Mouse (Mus musculus) heart, adult 9 months (tissue): ENCODE measurements around the gene Gbx2.

Experiments used
- DNase-seq, 2 experiments: peaks; one replicate each; pipeline ENCODE4 v3.0.0; 2022; ENCODE audit warnings: low spot score in 2 of 2

The Gbx2 gene

DNA sequence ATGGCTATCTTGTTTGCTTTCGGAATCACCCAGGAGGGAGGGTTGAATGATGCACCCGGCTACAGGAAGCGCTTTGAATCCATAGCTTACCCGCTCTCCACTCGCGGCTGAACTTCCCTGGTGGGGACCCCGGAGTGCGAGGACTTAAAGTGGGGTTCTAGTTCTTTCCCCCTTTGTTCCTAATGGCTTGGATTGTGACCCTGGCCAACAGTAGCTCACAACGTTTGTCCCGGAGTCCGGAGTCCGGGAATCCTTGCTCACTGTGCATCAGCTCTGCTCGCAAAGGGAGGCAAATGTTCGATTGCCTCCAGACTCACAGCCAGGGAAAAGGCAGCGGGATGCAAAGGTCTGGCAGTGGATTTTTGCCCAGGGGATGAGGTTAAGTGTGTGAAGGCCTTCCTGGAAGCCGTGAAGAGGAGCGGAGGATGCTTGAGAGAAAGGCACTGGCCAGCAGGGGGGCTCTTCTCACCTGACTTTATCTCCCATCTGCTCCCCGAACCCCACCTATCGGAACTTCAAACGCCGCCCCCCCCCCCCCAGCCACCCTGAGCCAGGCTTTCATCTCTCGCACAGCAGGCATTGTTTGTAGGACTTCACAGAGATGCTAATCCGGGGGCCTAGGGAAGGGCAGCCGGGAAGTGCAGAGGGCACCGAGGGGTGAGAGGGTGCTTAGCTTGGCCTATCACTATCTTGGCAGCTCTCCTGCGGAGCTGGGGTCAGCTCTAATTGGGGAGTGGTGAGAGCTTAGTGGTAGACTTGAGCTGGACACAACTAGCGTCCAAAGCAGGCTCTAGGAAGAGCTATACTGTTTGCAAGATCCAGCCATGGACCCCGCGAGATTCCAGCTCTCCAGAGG is 4.7 kb upstream of the Gbx2 start:
- DNase-seq, result no peak

DNA sequence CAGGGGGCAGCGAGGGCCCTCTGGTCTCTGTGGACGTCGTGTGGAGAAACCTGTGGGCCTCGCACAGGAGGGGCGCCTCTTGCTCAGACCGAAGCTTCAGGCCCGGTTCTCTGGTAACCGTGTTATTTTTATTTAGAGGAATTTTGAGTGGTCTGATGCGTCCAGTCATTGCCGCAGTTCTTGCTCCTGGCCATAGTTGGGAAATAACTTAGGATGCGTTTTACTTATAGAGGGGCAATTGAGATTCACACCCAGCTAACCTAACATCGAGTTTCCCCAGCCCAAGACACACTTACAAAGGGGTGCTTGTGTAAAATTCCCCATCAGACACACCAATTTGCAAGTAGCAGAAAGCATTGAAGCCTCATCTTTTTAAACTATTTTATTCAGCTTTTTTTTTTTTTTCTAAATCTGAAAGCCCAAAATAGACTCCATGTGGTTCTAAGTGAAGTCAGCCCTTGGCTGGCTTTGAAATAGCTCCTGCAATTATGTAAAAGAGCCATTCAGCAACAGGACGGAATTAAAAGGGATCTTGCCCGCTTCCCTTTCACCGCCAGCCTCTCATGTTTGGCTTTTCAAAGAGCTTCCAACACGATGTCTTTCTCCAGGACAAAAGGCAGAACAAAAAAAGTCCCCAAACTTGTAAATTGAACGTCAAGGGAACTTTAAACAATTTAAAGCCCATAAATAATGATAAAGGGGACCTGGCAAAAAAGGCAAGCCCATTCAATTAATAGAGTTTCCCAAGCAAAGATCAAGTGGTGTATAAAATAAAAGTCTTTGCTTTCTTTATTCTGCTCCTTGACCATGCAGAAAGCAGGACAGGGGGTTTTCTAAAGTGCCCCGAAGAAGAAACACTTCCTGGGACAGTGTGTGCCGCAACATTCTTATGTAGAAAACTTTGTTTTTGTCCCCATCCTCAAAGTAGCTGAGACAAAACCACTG is 3.6 kb upstream of the Gbx2 start:
- no peak for DNase-seq

DNA sequence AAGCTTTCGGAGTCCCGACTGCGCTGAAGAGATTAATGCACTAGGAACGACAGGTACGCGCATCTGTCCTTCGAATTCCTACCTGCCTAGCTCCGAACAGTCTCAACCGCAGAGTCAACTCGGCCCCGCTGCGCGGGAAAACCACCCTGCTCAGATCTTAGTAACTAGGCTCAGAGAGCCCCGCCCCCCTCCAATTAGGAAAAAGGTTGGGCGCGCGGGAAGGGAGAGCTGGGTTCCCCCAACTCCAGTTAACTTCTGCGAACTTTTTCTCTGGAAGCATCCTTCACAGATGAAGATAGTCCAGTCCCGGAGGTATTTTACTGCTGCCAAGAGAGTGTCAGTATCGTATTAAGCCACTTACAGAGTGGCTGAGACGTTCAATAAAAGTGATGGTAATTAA is 2.8 kb upstream of the Gbx2 start:
- DNase-seq, result no peak

DNA sequence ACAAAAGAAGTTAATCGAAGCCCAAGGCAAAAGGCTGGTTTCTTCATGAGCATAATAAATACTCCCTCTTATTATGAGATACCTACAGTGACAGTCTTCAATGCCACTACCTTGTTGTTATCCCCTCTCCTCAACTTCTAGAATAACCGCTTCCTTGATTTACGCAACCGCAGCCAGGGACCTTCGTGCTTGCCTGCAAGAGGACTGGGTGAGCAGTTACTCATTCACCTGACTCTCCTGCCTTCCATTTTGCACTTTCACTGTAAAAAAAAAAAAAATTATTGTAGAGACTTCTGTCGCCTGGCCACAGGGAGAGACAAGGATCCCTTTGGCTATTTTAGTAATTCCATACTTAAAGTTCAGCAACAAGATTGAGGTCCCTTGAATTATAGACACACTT is 2.0 kb upstream of the Gbx2 start:
- no peak for DNase-seq

DNA sequence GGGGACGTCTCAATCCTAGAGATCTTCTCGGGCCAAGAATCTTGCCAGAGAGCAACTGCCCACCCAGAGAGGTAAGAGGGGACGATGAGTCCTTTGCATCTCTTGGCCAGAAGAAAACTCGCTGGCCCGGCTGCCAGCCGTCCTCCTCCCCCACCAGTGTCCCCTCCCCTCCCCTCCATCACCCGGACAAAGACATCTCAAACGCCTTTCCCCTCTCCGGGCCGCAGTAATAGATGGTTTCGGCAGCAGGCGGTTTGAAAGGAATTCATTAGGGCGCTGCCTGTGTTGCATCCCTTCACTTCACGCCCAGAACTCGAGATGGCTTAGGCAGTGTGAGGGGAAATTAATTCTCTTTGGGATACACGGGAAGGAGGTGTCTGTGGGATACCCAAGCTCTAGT is 1.6 kb upstream of the Gbx2 start:
- DNase-seq, result no peak

DNA sequence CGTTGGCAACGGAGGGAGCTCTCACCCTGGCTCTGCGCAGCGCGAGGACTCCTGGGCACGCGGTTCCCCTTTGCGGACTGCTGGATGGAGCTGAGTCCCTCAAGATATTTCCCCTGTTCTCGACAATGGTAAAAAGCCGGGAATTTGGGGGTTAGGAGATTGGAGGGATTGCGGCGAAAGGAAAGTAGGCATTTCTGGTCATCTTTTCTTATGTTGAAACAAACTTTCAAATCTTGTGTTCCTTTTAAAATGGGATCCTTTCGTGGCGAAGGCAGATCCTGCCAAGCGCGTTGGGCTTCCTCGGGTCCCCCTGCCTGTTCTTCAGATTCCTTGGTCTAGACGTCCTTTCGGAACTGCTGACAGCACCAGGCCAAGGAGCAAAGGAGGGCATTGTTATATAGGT is 1.0 kb upstream of the Gbx2 start:
- no peak for DNase-seq

DNA sequence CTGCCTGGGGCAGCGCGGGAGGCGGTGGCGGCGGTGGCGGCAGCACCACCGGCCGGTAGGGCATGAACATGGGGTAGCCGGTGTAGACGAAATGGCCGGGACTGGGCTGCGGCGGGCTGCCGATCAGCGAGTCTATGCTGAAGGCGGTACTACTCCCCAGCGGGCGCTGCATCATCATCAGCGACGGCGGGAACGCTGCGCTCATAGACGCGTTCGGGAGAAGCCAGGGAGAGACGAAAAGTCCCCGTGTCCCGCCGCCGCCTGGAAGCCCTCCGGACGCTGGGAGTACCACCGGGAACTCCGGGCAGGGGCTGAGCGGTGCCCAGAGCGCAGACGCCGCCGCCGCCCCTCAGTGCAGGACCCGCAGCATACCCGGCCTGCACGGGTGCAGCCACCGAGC is 428 bp downstream of the Gbx2 start:
- DNase-seq, result no peak

DNA sequence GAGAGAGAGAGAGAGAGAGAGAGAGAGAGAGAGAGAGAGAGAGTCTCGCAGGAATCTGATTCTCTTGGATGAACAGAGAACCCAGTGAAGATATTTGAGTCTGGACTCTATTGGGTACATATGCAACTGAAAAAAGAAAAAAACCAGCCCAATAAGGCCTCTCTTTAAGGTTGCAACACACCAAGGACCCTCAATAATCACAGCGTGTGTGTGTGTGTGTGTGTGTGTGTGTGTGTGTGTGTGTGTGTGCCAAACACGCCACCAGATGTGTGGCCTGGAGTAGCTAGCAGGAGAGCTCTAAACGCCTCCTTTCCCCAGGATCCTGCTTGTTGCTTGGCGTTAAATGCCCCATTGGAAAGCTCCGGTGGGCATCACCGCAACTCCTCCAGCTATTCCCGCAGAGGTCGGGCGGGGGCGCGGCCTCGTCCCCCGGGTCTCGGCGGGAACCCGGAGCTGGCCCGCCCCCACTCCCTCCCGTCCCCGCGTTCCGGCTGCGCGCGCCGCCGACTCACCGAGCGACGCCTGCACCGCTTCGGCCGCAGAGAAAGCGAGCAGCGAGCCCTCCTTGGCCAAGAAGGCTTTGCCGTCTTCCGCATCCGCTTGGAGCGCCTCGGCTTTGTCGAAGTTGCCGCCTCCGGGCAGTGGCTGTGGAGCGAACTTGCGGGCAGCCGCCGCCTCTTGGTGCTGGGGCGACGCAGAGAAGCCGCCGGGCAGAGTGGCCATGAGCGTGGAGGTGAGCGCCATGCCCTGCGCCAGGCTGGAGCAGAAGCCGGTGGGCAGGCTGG is 1.1 kb downstream of the Gbx2 start:
- DNase-seq, result no peak

DNA sequence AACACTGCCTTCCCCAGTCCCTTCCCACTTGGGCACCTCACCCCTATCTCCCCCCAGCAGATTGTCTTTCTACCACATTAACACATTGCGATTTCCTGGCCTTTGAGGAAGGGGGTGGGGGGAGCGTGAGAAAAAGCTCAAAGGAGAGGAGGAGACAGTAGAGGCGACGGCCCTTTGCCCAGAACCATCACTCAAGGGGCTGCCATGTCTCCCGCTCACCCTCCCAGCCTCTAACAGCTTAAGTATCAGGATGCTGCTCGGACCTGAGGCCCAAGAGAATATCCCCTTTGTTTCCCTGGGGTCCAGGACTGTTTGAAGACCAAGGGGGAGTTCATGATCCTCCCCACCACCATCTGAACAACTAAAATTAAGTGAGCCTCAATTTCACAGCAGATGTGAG is 1.8 kb downstream of the Gbx2 start:
- no peak for DNase-seq

DNA sequence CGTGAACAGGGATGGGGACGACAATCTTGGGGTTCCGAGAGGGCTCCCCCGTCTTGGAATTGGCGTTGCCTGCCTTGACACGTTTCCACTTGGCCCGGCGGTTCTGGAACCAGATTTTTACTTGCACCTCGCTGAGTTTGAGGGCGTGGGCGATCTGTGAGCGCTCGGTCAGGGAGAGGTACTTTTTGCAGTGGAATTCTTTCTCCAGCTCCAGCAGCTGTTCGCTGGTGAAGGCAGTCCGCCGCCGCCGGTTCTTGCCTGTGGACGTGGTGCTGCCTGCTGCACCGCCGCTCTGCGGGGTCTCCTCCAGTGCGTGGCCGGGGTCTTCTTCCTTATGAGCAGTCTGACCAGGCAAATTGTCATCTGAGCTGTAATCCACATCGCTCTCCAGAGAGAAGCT is 2.3 kb downstream of the Gbx2 start:
- no peak for DNase-seq

DNA sequence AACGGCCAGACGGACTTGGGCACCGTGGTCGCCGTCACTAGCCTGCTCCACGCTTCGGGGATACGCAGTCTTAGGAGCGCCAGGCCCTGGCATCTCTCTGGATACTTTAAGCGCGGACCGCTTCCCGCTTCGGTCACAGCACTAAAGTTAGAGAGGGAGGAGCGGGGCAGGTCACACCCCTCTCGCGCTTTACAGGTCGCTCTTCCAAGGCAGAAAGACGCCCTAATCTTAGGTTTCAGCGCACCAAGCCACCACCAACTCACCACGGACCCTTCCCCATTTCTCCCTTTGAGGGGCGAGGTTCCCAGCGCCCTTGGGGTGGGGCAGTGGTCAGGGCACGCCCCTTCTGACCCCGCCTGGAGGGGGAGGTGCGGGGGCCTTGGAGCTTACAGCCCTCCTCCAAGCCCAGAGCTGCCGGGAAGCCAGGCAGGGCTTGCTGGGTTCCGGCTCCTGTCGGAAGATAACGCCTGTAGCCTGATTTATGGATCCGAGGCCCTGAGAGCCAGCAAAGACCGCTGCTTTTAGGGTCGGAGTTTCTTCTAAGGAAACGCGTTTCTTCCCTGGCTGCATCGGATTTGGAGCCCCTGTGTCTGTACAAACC is 3.8 kb downstream of the Gbx2 start:
- no peak for DNase-seq

DNA sequence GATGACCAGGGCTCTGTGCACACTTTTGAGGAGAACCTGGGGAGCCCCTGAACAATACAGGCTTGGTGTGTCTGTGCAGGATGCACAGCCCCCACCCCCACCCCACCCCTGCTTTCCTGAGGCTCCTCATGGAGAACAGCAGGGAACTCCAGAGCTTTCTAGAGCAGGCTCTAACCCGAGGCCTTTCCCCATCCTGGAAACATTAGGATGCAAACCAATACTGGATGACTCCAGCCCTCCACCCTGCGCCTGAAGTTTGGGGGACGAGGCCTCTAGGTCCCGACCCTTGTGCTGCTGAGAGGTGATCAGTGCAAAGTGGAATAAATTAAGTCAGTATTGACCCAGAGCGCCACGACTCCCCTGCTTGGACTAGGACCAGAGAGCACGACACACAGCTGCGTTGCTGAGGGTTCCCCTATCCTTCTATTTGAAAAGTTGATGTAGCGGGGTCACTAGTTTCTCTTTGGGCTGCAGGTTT is 4.4 kb downstream of the Gbx2 start:
- DNase-seq, result no peak

DNA sequence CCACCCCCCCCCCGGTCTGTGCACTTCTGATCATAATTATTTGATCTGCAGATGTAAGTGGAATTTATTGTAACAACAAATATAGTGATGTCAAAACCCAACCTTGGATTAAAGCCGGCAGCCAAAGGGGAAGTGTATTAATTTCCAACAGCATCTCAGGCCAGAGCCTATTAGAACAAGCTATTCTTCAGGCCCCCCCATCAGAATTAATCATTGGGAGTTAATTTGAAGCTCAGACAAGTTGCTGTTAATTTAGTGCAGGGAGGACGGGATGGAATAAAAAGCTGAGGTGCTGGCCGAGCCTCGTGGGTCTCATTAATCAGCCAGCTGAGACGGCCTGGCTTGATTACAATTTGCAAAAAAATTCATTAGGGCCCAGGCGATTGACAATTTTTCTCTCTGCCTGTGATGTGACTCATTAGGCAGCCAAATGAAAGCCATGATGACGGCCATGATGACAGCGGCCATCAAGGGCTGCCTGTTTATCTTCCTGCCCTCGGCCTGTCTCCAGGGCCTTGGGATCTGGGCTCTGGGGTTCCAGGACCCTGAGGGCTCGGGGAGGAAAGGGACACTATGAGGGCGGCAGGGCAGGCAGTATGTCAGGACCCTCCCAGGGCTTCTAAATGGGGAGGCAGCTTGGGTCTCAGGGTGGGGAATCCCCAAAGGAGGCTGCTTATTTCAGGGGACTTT is 5.3 kb downstream of the Gbx2 start:
- no peak for DNase-seq

DNA sequence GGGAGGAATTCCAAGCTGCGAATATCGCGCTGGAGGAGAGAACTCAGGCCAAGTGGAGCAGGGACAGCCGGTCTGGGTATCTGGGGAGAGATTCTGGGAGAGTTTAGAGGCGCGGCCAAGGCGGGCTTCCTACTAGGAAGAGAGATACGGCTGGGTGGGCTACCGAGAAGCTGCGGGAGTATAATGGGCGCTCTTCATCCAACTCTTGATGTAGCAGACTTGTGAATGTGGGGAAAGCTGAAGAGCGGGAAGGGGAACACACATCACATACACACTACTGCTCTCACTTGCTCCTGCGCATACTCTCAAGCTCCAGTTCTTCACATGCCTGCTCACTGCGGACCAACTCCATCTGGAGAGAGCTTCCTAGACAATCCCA is 7.3 kb downstream of the Gbx2 start:
- DNase-seq, result no peak

DNA sequence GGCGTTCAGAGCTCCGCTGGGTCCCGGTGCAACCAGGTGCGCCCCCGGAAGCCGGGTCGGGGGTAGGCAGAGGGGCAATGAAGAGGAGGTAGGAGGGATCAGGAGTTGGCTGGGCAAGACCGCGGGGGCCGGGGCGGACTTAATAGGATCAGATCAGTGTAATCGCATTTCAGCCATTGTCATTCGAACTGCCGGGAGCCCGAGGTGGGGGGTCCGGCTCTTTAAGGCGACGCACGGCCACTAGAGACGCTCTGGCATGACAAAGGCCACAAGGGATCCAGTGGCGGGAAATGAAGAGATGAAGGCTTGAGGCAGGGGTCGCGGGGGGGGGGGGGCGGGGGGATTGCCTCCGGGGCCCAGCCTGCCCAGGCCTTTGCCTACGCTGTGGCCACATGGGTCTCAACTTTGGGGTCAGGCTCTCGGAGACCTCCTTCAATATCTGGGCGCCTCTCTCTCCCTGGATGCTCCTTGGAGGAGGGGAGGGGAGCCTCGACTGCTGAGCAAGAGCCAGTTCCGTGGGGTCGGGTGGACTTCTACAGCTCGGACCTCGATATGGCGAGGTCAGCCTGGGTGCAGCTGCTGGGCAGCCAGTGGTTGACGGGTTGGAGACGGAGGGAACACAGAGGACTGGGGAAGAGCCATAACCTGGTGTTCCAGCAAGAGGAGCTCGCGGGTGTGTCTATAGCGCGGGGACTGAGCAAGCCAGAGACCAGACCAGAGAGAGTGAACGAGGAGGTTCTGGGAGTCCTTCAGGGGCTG is 7.9 kb downstream of the Gbx2 start:
- DNase-seq, result no peak

DNA sequence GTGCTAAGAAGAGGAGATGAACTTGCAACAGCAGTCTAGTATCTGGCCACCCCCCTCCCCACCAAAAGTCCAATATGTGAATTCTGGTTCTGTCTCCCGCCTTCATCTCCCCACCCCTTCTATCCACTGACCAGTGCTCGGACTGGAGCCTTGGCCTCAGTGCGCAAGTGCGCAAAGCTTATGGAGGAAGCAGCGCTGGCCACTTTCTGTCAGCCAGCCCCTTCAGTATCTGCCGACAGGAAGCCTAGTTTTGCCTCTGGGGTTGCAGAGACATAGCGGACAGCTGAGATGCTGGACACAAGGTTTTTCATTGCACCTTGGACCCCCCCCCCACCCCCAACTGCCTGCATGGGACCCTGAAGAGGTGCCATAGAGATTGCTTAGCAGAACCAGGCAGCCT is 8.7 kb downstream of the Gbx2 start:
- no peak for DNase-seq

DNA sequence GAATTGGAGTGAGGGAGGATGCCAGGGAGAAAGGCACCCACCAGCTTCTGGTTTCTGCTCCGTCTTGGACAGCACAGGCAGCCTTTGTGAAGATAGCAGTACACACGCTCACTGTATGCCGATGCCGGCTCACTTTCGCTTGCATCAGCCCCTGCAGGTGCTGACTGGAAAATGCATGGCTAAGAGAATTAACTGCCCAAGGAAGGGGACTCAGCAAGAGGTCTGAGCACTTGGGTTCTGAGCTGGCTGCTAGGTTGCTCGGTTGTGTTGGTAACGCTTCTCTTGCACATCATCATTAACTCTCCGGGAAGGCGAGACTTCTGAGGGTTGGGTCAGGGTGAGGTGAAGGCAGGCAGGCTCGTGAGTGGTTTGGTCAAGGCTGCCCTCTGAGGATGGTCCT is 9.2 kb downstream of the Gbx2 start:
- DNase-seq, result no peak

DNA sequence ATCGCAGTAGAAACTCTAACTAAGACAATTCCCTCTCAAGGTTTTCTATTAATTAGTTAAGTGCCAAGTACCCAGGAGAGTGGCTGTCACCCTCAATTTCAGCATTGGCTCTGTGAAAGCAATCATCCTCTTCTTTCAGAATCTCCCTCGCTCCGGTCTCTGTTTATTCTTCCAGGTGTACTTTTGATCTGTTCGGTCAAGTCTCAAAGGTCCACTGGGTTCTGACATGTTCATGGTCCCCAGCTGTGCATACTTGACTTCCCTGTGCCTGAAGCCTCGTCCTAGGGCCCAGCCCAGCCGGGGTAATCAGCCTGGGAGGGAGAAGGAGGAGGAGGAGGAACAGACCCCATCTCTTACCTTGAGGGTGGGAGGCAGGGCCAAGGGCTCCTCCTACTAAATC is 11.8 kb downstream of the Gbx2 start:
- DNase-seq, result no peak

DNA sequence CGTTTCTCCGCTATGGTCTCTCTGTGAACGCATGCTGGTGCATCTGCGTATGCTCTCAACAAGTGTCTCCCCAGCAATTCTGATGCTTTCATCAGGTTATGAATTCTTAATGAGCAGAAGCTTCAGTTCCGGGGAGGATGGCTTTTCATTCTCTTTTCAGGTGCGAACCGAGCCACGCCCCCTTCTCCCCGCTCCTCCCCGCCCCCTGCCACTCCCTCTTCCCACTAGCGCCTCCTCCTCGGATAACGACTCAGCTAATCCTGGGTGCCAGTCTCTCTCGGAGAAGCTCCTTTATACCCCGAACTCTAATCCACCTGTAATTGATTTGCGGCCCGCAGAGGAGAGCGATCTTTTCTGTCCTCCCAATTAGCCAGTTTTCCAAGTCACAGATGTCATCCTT is 12.9 kb downstream of the Gbx2 start:
- DNase-seq, result no peak

DNA sequence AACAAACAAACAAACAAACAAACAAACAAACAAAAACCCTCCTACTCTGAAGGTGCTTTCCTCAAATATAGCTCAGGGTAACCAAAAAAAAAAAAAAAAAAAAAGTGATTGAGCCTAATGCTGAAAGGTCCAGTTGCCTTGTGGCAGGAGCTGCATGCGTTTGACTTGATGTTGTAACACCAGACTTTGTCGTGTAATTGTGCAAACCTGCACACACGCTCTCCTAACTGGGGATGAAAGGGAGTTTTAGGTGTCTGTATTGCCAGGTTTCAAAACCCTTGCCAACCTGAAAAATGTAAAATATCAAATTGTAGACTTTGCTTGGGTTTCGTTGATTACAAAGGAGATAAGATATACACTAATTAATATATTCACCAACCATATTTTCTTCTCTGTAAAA is 17.4 kb downstream of the Gbx2 start:
- no peak for DNase-seq
